Mouse (Mus musculus) layer of hippocampus, postnatal 25 days (tissue): Measurements from ENCODE around the gene Ctrc. TPM values are rescaled to one million over a fixed set of nuclear protein-coding genes. Genes with fewer than 3 reads are reported as not detected.

Experiments
- DNase-seq, 2 experiments: peaks; one replicate each; pipeline ENCODE4 v3.0.0; 2022; ENCODE audit warnings: mixed read lengths in 2 of 2, low spot score in 1 of 2; ENCODE audit errors: extremely low spot score in 1 of 2
- total RNA-seq, 2 experiments: library from RNA; stranded (reverse); gene quantifications; 2 replicates each; pipeline ENCODE4 v1.2.3; 2021

The Ctrc gene
- not detected for total RNA-seq

DNA sequence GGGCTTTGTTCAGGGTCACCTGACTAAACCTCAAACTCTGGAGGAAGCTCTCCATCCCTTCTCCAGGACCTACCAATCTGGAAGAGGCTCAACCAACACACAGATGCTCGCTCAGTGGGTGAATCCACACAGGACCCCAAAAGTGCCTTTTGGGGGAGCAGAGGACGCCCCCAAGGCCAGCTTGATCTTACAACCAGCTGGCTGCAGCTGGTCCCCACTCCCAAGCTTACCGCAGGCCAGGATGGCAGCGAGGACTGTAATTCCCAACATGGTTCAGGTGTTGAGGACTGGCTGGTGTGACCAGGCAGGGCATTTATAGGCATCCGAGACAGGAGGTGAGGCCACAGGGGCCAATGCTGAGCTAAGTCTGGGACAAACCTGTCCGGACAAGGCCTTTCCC, at the start of gene Ctrc:
Gene Ctrc, minus strand, starts transcription at position 361 of the 400 bp plus-strand sequence.
- no peak for DNase-seq

DNA sequence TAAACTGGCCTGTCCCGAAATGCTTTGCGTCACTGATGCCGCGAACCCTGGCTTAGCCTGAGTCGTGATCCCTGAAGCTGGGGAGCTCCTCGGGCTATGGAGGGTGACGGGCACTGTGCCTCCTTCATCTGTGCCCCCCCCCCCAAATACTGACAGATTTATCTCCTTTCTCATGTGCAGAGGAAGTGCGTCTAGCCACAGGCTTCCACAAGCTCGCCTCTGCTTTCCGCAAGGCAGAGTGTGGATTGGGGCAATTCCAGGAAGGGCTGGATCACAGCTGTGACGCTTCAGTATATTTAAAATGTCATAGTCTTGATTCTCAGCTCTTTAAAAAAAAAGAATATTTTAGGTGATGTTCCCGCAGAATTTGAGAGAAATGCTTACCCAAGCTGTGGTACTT, 49.6 kb upstream of the Ctrc start:
- DNase-seq = no peak

DNA sequence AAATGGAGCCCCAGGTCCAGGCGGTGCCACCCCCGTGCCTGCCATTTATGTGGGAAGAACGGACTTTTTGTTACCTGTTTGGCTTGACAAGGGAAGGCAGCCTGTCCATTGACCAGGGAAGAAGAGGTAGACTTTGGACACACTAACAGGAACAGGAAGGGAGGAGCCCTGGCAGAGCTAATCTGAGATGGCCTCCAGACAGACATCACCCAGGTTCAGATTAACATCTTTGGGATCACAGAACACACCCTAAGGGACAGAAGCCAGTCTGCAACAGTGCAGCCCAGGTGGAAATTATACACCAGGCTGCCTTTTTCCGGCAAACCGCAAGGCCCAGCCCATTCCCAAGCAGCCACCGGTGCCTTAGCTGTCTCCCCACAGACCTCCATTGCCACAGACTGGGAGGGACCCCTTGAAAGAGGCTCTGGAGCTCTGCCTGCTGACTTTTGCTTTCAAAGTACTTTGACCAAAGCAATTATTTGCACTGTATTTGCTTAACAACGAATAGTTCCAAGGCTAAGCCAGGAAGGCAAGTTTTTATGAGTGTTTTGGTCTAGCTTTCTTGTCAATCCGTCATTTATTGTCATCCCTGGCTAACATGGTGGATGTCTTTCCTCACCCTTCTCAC, 47.1 kb upstream of the Ctrc start:
- no peak for DNase-seq

DNA sequence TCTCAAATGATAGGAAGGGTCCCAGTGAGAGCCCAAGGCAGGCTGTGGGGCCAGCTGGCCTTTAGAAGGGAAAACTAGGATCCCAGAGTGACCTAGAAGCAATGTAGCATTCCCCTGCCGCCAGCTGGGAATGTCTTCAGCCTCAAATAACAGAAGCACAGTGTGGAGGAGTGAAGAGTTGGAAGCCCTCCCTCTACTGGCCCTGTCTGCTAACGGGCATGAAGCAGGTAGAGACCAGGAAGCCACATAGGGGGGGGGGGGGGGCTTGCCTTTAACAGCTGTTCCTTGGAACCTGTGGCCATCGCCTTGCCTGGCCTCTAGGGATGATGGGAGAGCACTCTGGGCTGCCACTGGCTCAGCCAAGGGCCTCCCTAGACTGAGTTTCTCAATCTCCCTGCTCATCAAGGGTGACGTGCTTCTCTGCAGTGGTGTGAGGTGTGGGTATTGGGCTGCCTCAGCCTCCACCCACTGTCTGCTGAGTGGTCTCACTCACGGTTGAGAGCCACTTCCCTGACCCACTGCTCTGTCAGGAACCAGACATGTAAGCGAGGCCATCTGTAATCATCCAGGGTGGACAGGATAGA, 40.3 kb upstream of the Ctrc start:
- DNase-seq = no peak

DNA sequence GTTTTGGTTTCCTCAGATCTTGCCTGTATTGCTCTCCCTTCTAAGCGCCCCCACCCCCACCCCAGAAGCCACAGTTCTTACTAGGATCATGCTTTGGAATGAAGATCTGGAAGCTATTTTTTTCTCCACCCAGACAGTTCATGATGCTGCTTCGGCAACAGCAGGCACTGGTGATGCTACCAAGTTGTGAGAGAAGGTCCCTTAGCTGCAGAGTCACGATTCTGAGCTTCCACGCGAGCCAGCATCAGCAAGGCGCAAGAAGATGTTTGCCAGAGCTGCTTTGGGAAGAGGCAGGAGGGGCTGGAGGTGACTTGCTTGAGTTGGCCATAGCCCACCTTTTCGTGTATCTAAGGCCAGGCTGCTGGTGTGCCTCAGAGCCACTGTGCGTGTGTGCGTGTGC, 39.3 kb upstream of the Ctrc start:
- no peak for DNase-seq

DNA sequence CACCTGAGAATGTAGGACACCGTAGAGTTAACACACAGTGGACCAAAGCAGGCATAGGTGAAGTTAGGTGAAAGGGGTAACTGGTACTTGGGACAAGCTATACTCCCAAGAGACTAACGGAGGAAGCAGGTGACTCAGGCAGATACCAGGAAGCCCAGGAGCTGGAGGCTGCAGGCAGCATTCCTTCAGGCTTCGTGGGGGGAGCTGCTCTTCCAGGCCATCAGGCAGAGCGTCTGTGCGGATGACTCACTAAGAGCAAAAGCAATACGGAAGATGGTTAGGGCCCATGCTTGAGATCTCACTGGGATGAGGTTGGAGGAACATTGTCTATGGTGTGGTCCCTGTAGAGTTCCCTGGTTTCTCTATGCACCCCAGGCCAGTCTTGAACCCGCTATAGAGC, 36.7 kb upstream of the Ctrc start:
- no peak for DNase-seq

DNA sequence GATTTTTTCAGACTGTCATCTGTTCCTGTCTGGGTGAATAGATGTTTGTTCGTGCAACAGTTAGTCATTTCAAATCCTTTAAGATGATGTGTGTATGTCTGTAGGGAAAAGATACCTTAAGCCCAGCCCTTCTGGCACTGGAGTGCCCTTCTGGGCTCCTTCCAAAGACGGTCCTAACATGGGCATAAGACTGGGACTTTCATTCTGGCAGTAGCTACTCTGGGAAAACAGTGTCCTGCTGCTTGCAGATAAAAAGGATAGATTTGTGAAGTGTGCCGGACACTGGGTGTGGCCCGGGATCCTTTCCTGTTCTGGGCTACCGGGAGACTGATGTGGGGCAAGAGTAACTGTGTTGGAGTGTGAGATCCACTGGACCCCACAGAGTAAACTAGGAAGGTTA, 35.8 kb upstream of the Ctrc start:
- no peak for DNase-seq

DNA sequence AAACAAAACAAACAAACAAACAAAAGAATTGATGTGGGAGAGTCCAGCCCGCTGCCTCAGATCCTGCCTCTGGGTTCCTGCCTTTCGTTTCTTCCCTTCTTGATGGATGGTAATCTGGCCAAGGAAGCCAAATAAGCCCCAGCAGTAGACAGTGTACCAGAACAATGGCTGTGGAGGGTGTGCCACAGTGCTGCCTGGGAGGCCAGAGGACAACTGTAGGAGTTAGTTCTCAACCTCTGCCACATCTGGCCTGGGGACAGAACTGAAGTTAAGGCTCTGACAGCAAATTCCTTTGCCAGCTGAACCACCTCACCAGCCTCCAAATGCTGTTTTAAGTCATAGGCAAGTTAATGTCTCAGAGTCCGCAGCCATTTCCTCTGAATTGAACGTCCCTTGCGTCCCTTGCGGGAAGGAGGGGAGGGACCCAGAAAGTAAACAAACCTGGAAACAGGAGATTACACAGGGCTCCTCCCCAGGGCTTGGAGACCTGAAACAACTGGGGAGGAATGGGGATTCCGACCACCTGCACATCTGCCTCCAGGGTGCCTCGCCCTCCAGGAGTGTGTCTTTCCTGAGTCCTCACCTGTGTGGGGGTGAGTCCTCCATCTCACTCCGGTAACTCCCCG, 35.2 kb upstream of the Ctrc start:
- DNase-seq = no peak

DNA sequence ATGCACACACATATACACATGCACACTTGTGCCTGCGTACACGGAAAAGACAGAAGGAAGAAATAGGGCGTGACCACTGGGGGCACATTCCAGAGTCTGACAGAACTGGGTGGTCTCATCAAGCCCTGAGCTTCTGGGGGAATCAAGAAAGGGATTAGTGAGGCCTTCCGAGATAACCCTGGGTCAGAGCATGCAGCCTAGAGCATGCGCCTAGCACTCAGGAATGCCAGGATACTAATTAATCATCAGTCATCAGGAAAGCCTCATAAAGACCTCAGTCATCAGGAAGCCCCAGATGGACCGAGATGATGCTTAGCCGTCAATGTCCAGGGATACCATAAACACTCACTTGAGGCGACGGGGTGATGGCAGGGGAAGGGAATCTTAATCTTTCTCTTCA, 33.7 kb upstream of the Ctrc start:
- DNase-seq = no peak

DNA sequence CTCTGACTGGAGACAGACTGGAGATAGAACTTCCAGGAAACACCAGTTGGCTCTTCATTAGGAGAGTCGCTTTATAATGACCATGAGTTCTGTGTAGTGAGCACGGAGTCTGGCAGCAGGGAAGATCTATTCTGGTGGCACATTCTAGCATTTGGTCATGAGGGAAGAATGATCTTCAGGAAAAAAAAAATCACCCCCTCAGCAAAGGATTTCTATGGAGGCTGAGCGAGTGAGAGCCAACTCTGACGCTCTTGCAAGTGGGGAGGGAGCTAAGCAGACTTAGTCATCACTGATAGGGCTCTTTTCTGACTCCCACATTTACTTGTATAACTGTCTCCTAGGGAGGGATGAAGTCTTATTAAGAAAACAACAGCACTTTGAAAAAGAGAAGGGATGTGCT, 32.9 kb upstream of the Ctrc start:
- DNase-seq = no peak

DNA sequence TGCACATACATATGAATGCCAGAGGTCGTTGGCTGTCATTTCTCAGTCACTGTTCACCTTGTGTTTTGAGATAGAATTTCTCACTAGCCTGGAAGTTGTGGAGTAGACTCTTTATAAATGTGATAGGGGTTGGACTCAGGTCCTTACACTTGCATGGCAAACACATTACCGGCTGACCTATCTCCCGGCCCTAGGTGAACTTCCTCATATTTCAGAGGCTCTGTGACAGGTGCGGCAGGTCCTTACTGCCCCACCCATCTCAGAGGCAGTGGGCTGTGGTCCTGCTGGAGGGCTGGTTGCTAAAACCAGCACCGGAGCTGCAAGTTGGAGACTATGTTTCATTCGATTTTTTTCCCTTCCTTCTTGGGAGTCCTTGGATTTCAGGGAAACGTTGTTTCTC, 32.5 kb upstream of the Ctrc start:
- DNase-seq = no peak

DNA sequence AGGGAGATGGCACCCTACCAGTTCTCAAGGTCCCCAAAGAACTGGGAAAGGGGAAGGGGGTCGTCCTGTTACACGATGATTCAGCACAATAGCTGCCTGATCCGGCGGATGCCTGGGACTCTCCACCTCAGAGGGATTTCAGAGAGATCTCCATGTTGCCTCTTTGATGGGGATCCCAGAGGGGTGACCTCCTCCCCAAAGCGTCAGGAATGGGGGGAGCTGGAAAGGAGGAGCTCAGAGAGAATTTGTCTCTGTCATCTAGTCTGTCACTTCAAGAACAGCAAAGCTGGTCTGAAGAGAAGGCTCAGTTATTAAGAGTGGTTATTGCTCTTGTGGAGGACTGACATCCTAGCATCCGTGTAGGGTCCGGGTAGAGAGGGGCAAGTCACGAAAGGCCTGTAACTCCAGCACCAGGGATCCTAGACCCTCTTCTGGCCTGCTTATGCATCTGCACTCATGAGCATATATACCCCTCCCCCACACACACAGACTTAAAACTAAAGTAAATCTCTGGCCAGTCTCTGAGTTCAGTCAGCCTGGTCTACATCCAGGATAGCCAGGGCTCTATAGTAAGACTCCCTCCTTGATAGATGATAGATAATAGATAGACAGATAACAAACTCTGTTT, 29.4 kb upstream of the Ctrc start:
- DNase-seq = no peak

DNA sequence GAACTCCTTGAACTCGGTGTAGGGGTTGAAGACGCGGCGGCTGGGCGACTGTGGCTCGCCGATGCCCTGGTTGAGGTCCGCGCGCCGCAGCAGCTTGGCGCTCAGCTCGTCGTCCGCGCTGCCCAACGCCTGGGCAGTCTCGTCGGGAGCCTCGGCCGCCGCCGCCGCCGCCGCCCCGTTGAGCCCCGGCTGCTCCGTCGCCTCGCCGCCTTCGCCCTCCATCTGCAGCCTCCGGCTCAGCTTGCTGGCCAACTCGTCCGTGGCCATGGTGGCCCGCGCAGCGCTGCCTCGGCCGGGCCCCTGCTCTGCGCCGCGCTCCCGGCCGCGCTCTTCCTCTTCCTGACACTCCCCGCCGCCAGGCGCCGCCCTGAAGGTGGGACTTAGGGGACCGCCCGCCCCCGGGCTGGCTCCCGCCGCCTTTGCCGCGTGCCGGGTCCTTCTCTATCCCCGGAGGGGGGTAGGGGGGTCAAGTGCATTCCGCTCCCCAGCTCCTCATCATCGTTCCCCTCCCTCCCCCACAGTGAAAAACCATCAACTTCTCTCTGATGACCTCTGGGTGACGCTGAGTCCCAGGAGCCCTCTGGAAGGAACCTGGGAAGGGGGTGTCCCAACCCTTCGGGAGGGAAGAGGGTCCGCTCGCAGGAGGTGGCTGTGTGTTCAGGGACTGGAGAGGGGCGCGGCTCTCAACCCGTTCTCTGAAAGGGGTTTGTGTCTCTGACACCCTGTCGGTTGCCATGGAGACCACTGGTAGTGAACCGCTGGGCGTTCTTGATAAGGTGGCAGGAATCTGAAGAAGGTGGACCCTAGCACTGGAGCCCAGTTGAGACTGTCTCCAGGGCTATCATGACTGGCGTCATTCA, 28.7 kb upstream of the Ctrc start, which contains the start of gene Efhd2:
Gene Efhd2, minus strand, starts transcription at position 320 of the 860 bp plus-strand sequence.
- DNase-seq = peak; percentile 65 to 67

DNA sequence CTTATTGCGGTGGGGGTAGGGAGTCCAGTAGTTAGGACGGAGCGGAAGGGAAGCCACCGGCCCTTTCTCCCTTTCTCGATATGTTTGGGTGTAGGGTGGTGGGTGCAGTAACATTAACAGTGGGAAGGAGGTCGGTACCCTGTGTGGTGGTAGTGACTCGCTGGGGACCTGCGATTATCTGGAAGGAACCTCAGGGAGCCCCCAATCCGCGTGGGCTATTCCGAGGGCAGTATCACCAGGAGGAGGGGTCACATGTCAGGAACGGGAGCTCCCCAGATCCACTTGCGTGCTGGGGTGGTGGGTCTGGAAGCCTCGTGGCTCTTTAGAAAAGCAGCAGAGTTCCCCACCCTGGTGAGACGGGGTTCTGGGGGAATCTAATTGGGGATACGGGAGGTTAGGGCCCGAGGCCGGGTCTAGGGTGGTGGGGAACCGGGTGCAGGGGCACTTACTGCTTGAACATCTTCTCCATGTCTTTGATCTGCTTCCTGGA, 28.0 kb upstream of the Ctrc start:
- no peak for DNase-seq

DNA sequence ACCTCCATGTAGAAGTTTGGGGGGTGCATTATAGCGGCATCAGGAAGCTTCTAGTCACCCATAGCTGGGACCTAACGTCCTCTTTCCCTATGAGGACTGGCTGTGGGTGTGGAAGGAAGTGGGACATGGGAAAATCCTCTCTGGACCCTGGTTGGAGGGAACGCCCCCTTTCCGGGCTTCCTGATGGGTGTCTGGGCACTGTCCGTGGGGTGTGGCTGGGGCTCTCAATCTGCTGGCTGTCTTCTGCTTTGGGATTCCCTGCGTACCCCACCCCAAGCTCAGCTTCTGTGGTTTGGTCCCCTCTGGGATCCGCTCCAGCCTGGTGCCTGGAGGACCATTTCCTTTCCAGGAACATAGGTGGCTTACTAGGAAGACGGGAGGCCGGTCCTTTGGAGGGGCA, 26.8 kb upstream of the Ctrc start:
- DNase-seq = no peak

DNA sequence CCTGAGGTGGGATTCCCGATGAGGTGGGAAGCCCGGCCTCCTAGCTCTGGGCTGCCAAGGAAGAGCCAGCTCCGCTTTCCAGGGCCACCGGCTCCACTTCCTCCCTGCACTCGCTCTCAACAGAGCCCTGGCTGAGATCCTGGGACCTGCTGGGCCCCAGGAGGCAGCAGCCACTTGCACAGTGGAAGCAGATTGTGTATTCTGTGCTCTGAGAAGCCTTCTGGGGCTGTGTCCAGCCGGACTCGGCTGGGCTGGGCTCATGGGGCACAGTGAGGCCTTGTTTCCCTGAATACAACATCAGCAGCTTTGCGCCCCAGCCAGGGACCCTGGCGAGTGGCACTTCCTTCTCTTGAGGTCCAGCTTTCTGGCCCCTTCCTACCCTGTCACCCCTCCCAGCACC, 25.8 kb upstream of the Ctrc start:
- no peak for DNase-seq

DNA sequence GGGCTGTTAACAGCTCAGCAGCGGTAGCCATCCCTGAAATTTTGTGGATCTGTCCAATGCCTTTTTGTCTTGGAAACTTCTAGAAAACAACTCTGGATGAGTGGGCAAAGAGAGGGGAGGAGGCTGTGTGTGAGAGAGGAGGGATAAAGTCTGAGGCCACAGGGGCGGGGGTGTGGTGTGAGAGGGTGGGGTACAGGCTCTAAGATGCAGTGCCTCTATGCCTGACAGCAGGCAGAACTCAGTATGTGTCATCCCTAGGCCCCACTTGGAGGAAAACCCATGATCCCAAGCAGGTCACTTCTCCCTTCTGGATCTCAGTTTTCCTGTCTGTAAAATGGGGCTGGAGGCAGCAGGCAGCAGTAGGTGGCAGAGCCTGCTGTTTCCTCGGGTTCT, 25.2 kb upstream of the Ctrc start:
- DNase-seq = no peak

DNA sequence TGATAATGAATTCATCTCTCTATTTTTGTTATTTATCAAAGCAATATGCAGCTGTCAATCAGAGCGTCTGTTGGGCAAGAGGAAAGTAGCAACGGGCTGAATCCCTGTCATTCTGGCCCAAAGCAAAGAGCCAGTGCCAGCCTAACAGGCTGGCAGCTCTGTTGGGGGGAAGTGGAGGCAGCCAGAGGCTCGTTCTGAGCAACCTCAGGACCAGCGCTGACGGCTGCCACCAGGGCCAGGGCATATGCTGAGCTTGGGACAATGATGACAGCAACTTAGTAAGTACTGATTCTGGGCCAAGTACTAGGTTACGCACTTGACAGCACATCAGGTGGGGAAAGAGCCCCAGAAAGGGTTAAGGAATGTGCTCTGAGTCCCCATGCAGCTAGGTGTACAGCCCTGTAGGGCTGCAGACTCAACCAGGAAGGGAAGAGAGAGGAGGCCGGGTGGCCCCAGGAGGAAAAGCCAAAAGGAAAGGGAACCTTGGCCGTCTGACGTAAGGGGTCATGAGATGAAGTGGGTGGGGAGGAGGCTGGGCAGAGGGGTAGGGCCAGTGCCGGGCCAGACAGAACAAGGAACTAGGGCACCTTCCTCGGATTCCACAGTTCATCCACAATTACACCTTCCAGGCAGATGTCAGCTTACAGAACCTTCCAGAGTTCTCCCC, 24.6 kb upstream of the Ctrc start:
- no peak for DNase-seq

DNA sequence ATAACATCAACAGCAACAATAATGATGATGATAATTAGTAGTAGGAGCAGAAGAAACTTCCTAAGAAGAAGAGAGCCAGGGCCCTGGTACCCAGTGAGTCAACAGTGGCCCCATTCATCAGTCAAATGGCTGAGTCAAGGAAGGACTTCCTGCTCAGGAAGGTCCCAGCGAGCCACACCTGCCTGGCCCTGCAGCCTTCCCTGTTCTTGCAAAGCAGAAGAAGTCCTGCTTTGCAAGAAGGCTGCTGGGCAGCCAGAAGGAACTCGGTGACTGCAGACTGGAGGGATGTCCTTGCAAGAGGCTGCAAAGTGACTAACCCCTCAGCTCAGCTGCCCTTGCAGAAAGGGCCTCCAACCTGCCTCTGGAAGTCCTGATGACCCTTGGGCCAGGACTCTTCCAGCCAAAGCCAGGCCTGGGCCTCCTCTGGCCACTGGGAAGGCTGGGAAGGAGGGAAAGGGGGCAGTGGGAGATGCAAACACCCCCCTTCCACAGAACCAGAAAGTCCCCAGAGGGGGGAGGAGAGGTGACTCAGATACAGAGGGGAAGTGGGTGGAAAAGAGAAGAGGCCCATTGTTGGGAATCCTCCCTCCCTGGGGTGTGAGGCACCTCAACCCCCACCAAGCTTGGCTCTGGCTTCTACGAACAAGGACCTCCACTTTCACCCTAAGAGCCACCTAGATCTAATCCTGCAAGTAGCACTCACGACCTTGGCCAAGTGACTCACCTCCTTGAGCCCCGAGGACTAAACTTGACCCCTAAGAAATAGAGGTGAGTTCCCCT, 23.5 kb upstream of the Ctrc start:
- no peak for DNase-seq
